Mouse (Mus musculus) liver, postnatal 0 days (tissue): Measurements from ENCODE around the gene Begain. TPM values are rescaled to one million over a fixed set of nuclear protein-coding genes. Genes with fewer than 3 reads are reported as not detected.
A peak's percentile ranks its signal among the peaks of the same experiment; 100 is the strongest.

Experiments used
- ATAC-seq: fragments of 200-750 bp; cut with Nextera tagmentation; 2 replicates; pipeline ENCODE4 v1.8.0; 2017; ENCODE audit warnings: mild to moderate bottlenecking, moderate library complexity
- DNase-seq: peaks from one replicate; pipeline ENCODE4 v3.0.0-alpha.2; 2016
- H3K27ac ChIP-seq: fragments of 300-500 bp; sonication (generic); 2 replicates; pipeline ENCODE4 v1.5.1; 2014; ENCODE audit warnings: antibody characterized with exemption, moderate library complexity, mild to moderate bottlenecking, low read depth
- H3K27me3 ChIP-seq: fragments of 300-500 bp; sonication (generic); 2 replicates; pipeline ENCODE4 v1.6.1; 2014; ENCODE audit warnings: low read length, control low read depth, mixed read lengths; ENCODE audit not compliant: insufficient read depth
- H3K36me3 ChIP-seq: fragments of 300-500 bp; sonication (generic); replicated peaks from 2 replicates; pipeline ENCODE4 v1.6.1; 2014; ENCODE audit warnings: mild to moderate bottlenecking, control low read depth, low read length, moderate library complexity, mixed read lengths; ENCODE audit not compliant: insufficient read depth
- H3K4me1 ChIP-seq: fragments of 300-500 bp; sonication (generic); 2 replicates; pipeline ENCODE4 v1.6.1; 2014; ENCODE audit warnings: antibody characterized with exemption, mild to moderate bottlenecking, control low read depth; ENCODE audit not compliant: insufficient read depth
- H3K4me2 ChIP-seq: fragments of 300-500 bp; sonication (generic); 2 replicates; pipeline ENCODE4 v1.6.1; 2014; ENCODE audit warnings: low read depth, mild to moderate bottlenecking, low read length, moderate library complexity, mixed read lengths
- H3K4me3 ChIP-seq: fragments of 300-500 bp; sonication (generic); 2 replicates; pipeline ENCODE4 v1.5.1; 2014; ENCODE audit warnings: low read depth, low read length
- H3K9ac ChIP-seq: fragments of 300-500 bp; sonication (generic); replicated peaks from 2 replicates; pipeline ENCODE4 v1.6.1; 2014; ENCODE audit warnings: mild to moderate bottlenecking, moderate library complexity
- H3K9me3 ChIP-seq: fragments of 300-500 bp; sonication (generic); 2 replicates; pipeline ENCODE4 v1.6.1; 2016; ENCODE audit warnings: mild to moderate bottlenecking, control low read depth, low read length, mixed read lengths
- CTCF ChIP-seq: sonication (generic); IDR thresholded peaks from 2 replicates; pipeline ENCODE4 v1.5.1; 2016; ENCODE audit warnings: antibody characterized with exemption, low read depth
- EP300 ChIP-seq: IDR thresholded peaks from 2 replicates; pipeline ENCODE4 v1.6.1; 2016; ENCODE audit warnings: antibody characterized with exemption, low read depth, mild to moderate bottlenecking
- WGBS: fragments of 180-500 bp; shearing (Covaris S2); extraction: QIAGEN DNeasy Blood & Tissue Kit; methylation state at CpG from one replicate; pipeline ENCODE4 v1.1.7; 2014; ENCODE audit not compliant: insufficient replicate concordance; 5-methylcytosine and 5-hydroxymethylcytosine counted together
- polyA plus RNA-seq: library from polyadenylated mRNA; unstranded; fragments of >200 nt; fragmentation: Nextera tagmentation; extraction: Ambion mirVana; gene quantifications from 2 replicates; pipeline ENCODE4 v1.2.1, GENCODE M21; 2015

Gene Begain
- polyA plus RNA-seq, 1 experiment from 2014 or later, result 0.27 TPM

DNA sequence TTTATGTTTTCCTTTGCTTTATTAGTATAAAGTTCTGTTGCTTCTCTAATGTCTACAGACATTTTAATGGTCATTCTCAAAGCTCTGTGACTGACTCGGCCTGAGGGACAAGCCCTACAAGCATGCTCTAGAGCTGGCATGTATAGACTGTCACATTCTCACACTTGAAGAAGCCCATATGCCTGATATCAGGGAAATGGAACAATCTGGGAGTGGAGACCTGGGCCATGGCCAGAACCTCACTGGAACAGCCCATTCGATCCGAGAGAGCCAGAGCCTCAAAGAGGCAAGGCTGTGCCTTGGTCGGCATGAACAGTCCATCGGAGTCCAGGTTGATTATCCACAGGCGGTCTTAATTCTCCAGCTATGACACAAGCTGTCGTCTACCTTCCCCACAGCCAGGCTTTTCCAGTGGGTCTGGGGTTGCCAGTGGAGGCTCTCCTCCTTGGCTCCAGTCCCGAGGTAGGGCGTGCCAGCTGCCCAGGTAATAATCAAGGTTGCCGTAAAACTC is 45.8 kb downstream of the Begain start:
- H3K27ac ChIP-seq, result no peak overlapping the region
- DNase-seq, result no peak
- no peak overlapping the region for H3K4me3 ChIP-seq
- TF ChIP-seq EP300 (no peak), CTCF (no peak)
- H3K36me3 ChIP-seq, result no peaks in the 10 kb centered on the region
- no peaks in the 10 kb centered on the region for H3K4me1 ChIP-seq
- no peaks in the 10 kb centered on the region for H3K9me3 ChIP-seq
- no peak overlapping the region for H3K4me2 ChIP-seq
- ATAC-seq, result no peak
- H3K9ac ChIP-seq, result no peak overlapping the region
- H3K27me3 ChIP-seq, result no peaks in the 10 kb centered on the region
- 77% methylated on average over 10 of the region's 10 CpGs for WGBS

DNA sequence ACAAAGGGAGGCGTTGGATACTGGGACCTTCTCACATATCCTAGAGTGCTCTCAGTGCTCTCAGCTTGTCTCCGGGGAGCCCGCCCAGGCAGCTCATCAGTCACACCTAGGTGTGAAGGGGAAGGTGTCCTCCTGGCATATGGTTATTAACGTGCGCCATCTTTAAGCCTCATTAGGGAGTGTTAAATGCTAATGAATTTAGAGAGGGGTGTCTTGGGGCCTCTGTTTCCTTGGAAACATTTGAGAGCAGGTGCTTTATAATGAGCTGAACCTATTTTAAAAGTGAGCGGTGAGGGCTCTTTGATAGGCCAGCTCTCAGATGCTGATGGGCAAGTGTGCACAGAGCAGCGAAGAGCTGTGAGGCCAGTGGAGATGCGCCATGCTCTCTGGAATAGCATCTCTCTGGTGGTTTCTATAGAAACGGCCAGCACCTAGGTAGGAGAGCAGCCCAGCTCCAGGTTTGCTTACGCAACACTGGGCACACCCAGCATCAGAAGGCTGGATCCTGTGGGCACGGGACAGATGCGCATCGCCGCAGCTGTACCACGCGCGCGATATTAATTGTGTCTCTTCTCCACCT is 57.9 kb downstream of the Begain start:
- no peaks in the 10 kb centered on the region for H3K9me3 ChIP-seq
- DNase-seq (no peak), ATAC-seq (no peak)
- no peak overlapping the region for H3K4me2 ChIP-seq
- H3K27me3 ChIP-seq, result no peaks in the 10 kb centered on the region
- 82% methylated on average over 18 of the region's 18 CpGs for WGBS
- TF ChIP-seq CTCF (no peak), EP300 (no peak)
- no peak overlapping the region for H3K4me3 ChIP-seq
- no peak overlapping the region for H3K27ac ChIP-seq
- no peaks in the 10 kb centered on the region for H3K36me3 ChIP-seq
- no peaks in the 10 kb centered on the region for H3K4me1 ChIP-seq
- no peak overlapping the region for H3K9ac ChIP-seq

DNA sequence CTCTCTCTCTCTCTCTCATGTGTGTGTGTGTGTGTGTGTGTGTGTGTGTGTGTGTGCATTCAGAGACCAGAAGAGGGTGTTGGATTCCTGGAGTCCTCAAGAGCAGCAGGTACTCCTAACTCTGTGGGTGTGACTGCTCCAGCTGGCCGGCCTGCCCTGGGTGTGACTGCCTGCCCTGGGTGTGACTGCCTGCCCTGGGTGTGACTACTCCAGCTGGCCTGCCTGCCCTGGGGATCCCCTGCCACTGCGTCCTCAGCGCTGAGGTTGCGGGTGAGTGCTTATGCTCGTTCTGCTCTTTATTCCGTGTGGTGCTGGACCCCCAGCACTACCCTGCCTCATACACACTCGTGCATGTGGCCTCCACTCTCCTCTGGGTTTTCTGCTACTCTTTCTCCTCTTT is 65.0 kb downstream of the Begain start:
- 73% methylated on average over 7 of the region's 7 CpGs for WGBS

DNA sequence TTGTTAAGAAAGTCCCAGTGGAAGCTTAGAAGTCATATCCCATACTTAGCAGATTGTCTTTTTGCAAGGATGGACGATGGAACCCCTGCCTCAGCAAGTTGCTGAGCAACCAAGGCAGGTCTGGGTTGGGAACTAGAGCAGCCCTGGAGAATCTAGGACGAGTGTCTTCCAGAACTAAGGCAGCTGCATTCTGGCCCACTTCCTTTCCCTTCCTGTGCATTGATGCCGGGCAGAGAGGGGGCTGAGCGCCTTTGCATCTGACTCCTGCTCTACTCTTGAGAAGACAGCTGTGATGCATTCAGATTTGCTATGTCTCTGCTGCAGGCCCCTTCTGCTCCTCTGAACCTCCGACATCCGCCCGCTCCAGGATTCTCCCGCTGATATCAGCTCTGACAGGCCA is 70.8 kb downstream of the Begain start:
- no peak overlapping the region for H3K9ac ChIP-seq
- 79% methylated on average over 8 of the region's 8 CpGs for WGBS
- no peak overlapping the region for H3K4me2 ChIP-seq
- no peaks in the 10 kb centered on the region for H3K27me3 ChIP-seq
- H3K27ac ChIP-seq, result no peak overlapping the region
- H3K9me3 ChIP-seq, result no peaks in the 10 kb centered on the region
- no peaks in the 10 kb centered on the region for H3K4me1 ChIP-seq
- no peaks in the 10 kb centered on the region for H3K36me3 ChIP-seq
- DNase-seq, result no peak
- TF ChIP-seq CTCF (no peak), EP300 (no peak)
- H3K4me3 ChIP-seq, result no peak overlapping the region
- no peak for ATAC-seq

More for the DNA sequence above, 65.0 kb downstream of the Begain start:
- Histone ChIP-seq H3K27me3 (no peaks in the 10 kb centered on the region), H3K9ac (no peak overlapping the region), H3K4me2 (no peak overlapping the region), H3K4me1 (no peaks in the 10 kb centered on the region), H3K4me3 (no peak overlapping the region), H3K36me3 (no peaks in the 10 kb centered on the region), H3K9me3 (no peaks in the 10 kb centered on the region), H3K27ac (no peak overlapping the region)
- no peak for DNase-seq
- ATAC-seq, result no peak
- no peak for TF ChIP-seq CTCF
- TF ChIP-seq EP300, result no peak

DNA sequence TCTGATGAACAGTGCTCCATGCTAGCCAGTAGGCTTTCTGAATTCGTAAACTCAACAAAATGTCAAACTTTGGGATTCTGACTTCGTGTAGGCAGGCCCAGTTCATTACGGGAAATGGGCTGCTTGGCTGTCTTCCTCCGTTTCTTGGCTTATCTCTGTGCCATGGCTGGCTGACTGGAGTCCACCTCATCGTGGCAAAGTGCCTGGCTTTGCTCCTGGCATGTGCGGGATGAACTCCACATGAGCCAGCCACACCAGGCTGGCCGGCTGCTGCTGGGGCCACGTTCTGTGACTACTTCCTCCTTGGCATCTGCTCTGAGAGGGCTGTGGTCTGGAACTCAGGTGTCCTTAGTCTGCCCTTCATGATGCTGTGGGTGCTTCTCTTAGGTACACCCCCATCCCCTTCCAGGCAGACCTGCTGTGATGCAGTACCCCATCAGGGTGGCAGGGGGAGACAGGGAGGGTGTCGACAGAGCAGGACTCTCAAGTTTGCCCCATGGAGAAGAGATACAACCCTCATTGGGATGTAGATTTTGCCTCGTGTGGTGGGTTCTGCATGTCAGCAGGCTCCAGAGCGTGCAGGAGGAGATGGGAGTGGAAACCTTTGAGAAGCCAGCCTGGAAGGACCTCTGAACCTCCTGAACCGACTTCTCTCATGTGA is 71.9 kb downstream of the Begain start:
- WGBS, result 68% methylated on average over 12 of the region's 12 CpGs
- no peak for ATAC-seq
- H3K27ac ChIP-seq, result no peak overlapping the region
- no peak overlapping the region for H3K4me3 ChIP-seq
- no peaks in the 10 kb centered on the region for H3K27me3 ChIP-seq
- no peaks in the 10 kb centered on the region for H3K4me1 ChIP-seq
- no peak for DNase-seq
- H3K36me3 ChIP-seq, result no peaks in the 10 kb centered on the region
- no peak overlapping the region for H3K9ac ChIP-seq
- H3K4me2 ChIP-seq, result no peak overlapping the region
- TF ChIP-seq EP300 (no peak), CTCF (peak; percentile 20; the same call in 1 of the 2 replicates)
- H3K9me3 ChIP-seq, result no peaks in the 10 kb centered on the region

DNA sequence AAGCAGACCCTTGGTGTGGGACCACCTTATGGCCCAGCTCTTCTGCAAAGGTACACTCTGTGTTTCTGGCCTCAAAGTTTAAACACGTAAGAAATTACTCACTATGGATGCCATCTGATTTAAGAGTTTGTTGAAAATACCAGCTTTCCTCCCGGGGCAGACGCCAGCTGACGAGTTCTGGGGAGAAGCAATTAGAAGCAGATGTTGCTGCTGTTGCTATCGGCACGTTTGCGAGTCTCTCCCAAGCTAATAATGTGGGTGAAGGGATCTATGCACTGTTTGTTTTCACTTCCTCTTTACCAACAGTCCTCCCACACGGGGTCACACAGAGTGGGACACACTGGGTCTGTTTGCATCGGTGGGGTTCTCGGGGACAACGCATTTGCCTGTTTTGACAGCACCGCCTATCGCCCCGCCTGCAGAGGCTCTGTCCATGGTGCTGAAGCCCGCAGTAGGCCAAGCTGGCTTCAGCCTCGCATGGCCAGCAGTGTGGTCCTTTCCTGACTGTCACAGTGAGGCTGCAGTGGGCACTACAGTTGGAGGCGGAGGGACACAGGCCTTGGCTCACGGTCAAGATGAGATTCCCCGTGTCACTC is 73.5 kb downstream of the Begain start:
- Histone ChIP-seq H3K4me3 (no peak overlapping the region), H3K27ac (no peak overlapping the region), H3K36me3 (no peaks in the 10 kb centered on the region), H3K4me2 (no peak overlapping the region), H3K9ac (no peak overlapping the region), H3K9me3 (no peaks in the 10 kb centered on the region), H3K27me3 (no peaks in the 10 kb centered on the region), H3K4me1 (no peaks in the 10 kb centered on the region)
- WGBS, result 9% methylated on average over 19 of the region's 19 CpGs
- ATAC-seq (peak; percentile 70), DNase-seq (peak; percentile 83)
- TF ChIP-seq CTCF (0 out of 2 replicates have a peak, but pooled peaks have one; percentile 9), EP300 (no peak)
